Mouse (Mus musculus) heart, embryonic 12.5 days (tissue): ENCODE measurements around the gene Cacna1i. TPM values are rescaled to one million over a fixed set of nuclear protein-coding genes. Genes with fewer than 3 reads are reported as not detected.

Experiments
- ATAC-seq: fragments of 200-750 bp; cut with Nextera tagmentation; 2 replicates; pipeline ENCODE4 v1.8.0; 2017; ENCODE audit warnings: moderate TSS enrichment, moderate library complexity; ENCODE audit not compliant: insufficient number of reproducible peaks, low FRiP score
- H3K27ac ChIP-seq: fragments of 300-500 bp; sonication (generic); 2 replicates; pipeline ENCODE4 v1.5.1; 2016; ENCODE audit warnings: mild to moderate bottlenecking, moderate library complexity; ENCODE audit not compliant: poor library complexity, severe bottlenecking
- H3K27me3 ChIP-seq: fragments of 300-500 bp; sonication (generic); replicated peaks from 2 replicates; pipeline ENCODE4 v1.6.1; 2016; ENCODE audit warnings: mild to moderate bottlenecking, moderate library complexity
- H3K36me3 ChIP-seq: fragments of 300-500 bp; sonication (generic); 2 replicates; pipeline ENCODE4 v1.6.1; 2016; ENCODE audit warnings: mild to moderate bottlenecking, moderate library complexity
- H3K4me1 ChIP-seq: fragments of 300-500 bp; sonication (generic); replicated peaks from 2 replicates; pipeline ENCODE4 v1.6.1; 2016; ENCODE audit warnings: mild to moderate bottlenecking
- H3K4me2 ChIP-seq: fragments of 300-500 bp; sonication (generic); 2 replicates; pipeline ENCODE4 v1.6.1; 2016; ENCODE audit warnings: mild to moderate bottlenecking, moderate library complexity
- H3K4me3 ChIP-seq: fragments of 300-500 bp; sonication (generic); 2 replicates; pipeline ENCODE4 v1.5.1; 2016; ENCODE audit warnings: mild to moderate bottlenecking
- H3K9ac ChIP-seq: fragments of 300-500 bp; sonication (generic); 2 replicates; pipeline ENCODE4 v1.6.1; 2016; ENCODE audit warnings: mild to moderate bottlenecking, moderate library complexity
- H3K9me3 ChIP-seq: fragments of 300-500 bp; sonication (generic); replicated peaks from 2 replicates; pipeline ENCODE4 v1.6.1; 2016; ENCODE audit warnings: mild to moderate bottlenecking, moderate library complexity
- WGBS: fragments of 180-500 bp; shearing (Covaris S2); methylation state at CpG from one replicate; pipeline ENCODE4 v1.1.7; 2016; 5-methylcytosine and 5-hydroxymethylcytosine counted together
- polyA plus RNA-seq: library from polyadenylated mRNA; unstranded; fragments of >200 nt; fragmentation: Nextera tagmentation; extraction: Ambion mirVana; gene quantifications from 2 replicates; pipeline ENCODE4 v1.2.1, GENCODE M21; 2016

Gene Cacna1i
- polyA plus RNA-seq, 1 experiment from 2014 or later, result not detected

DNA sequence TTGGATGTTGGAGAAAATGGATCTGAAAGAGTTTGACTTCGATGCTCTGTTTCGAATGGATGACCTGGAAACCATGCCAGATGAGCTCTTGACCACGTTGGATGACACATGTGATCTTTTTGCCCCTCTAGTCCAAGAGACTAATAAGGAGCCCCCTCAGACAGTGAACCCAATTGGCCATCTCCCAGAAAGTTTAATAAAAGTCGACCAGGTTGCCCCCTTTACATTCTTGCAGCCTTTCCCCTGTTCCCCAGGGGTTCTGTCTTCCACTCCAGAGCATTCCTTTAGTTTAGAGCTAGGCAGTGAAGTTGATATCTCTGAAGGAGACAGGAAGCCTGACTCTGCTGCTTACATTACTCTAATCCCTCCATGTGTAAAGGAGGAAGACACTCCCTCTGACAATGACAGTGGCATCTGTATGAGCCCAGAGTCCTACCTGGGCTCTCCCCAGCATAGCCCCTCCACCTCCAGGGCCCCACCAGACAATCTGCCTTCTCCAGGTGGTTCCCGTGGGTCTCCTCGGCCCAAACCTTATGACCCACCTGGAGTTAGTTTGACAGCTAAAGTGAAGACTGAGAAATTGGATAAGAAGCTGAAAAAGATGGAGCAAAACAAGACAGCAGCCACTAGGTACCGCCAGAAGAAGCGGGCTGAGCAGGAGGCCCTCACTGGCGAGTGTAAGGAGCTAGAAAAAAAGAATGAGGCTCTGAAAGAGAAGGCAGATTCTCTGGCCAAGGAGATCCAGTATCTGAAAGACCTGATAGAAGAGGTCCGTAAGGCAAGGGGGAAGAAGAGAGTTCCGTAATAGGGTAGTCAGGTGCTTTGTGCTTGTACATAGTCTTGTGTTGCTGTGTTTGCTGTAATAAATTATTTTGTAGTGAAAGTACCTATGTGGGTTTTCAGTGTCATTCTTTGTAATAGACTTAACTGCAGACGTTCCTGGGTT, 30.1 kb upstream of the Cacna1i start:
- Histone ChIP-seq H3K4me1 (peaks cover 41% of the 10 kb centered on the region), H3K9me3 (no peaks in the 10 kb centered on the region), H3K36me3 (peaks cover 40% of the 10 kb centered on the region), H3K27ac (peak overlapping the region; percentile 99), H3K27me3 (no peaks in the 10 kb centered on the region), H3K4me2 (peak overlapping the region; percentile 95), H3K4me3 (peak overlapping the region; percentile 94), H3K9ac (peak overlapping the region; percentile 100)
- WGBS, result 53% methylated on average over 12 of the region's 12 CpGs
- no peak for ATAC-seq

GRCm38 (mm10) chr15:80257602-80258239, 29.3 kb upstream of the Cacna1i start:
- peaks cover 40% of the 10 kb centered on the region for H3K36me3 ChIP-seq
- peak overlapping the region; percentile 100 for H3K9ac ChIP-seq
- WGBS, result 24% methylated on average over 4 of the region's 4 CpGs
- ATAC-seq, result no peak
- H3K4me1 ChIP-seq, result peaks cover 44% of the 10 kb centered on the region
- peak overlapping the region; percentile 99 for H3K27ac ChIP-seq
- H3K4me2 ChIP-seq, result peak overlapping the region; percentile 95
- no peaks in the 10 kb centered on the region for H3K9me3 ChIP-seq
- H3K27me3 ChIP-seq, result no peaks in the 10 kb centered on the region
- peak overlapping the region; percentile 94 for H3K4me3 ChIP-seq

DNA sequence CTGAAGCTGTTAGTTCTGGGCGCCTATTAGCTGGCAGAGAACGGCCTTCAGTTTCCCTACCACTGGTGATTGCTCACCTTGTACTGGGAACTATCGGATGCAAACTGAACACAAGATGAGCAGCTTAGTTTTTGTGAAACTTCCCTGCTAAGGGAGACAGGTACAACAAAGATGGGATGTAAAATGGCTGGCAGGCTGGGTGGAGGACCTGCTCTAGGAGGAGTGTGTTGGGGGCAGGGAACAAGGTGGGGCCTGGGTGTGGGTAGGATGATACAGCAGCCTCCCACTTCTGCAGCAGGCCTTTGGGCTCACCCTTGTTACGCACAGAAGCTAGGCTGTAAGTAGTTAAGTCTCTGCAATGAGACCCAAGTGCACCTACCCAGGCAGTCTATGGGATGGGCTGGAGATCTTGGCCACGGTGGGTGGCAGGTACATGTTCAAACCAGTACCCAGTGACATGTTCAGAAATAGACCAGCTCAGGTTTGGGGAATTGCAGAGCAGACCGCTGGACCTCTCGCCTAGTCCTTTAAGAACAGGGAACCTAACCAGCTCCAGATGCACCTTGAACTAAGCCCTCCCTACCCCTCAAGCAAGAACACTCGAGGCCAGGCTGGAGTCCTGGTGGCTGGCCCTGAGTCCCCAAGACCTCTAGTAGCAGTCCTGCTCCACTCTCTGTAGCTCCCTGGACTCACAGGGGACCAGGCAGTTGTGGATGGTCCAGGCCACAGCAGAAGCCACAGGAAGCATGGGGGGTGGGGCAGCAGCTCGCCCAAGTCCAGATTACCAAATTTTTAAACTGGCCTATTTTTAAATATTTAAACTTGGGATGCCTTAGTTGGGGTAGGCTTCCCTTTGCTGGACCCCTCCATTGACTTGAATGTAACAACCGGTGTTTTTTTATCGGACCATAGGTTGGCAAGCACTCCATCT, 28.5 kb upstream of the Cacna1i start:
- H3K4me3 ChIP-seq, result 0 out of 2 replicates have a peak overlapping the region, but pooled peaks have one; percentile 94
- ATAC-seq, result peak; percentile 63
- 0 out of 2 replicates have a peak overlapping the region, but pooled peaks have one; percentile 25 for H3K9ac ChIP-seq
- peaks cover 48% of the 10 kb centered on the region for H3K4me1 ChIP-seq
- H3K27ac ChIP-seq, result peak overlapping the region; percentile 99
- H3K27me3 ChIP-seq, result no peaks in the 10 kb centered on the region
- peak overlapping the region; percentile 95 for H3K4me2 ChIP-seq
- peaks cover 40% of the 10 kb centered on the region for H3K36me3 ChIP-seq
- H3K9me3 ChIP-seq, result no peaks in the 10 kb centered on the region
- 50% methylated on average over 11 of the region's 11 CpGs for WGBS

DNA sequence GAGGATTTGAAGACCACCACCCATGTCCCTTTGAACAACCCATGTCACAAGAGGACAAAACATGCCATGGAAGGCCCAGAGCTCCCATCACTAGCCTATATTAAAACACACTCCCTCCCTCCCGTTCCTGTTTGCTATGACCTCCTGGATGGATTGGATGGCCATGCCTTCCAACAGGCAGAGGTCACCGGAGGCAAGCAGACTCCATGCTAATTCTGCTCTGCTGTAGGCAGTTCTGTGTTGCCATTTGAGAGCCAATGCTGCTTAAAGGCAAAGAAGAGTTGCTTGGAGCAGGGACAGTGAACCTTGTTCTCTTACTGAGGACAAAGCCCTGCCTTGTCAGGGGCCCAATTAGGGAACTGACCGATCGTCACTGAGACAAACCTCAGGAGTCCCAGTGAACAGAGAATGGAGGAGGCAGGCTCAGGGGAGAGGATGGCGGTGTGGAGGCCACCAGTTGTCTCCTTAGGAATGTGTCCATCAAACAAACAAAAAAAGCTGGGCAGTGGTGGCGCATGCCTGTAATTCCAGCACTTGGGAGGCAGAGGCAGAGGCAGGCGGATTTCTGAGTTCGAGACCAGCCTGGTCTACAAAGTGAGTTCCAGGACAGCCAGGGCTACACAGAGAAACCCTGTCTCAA, 27.5 kb upstream of the Cacna1i start:
- Histone ChIP-seq H3K27ac (peak overlapping the region; percentile 99), H3K27me3 (no peaks in the 10 kb centered on the region), H3K4me3 (no peak overlapping the region), H3K4me2 (no peak overlapping the region), H3K4me1 (peaks cover 40% of the 10 kb centered on the region), H3K9ac (0 out of 2 replicates have a peak overlapping the region, but pooled peaks have one; percentile 40), H3K36me3 (peaks cover 40% of the 10 kb centered on the region), H3K9me3 (no peaks in the 10 kb centered on the region)
- 78% methylated on average over 8 of the region's 8 CpGs for WGBS
- no peak for ATAC-seq

DNA sequence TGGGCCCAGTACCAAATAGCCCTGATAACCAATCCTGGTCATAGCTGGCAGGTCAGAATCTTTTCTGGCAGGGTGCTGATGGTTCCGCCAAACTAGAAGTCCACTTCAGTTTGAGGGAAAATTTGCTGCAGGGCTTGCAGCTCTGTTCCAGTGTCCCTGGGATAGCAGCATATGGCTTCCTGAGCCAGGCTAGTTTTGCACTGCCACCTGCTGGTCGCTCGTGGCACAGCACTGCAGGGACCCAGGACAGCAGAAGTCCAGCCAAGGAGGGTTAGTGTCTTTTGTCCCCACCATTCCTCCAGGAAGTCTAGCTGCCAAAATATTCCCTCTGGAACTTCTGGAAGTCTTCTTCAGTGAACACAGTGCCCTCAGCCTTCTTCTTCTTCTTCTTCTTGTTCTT, 26.4 kb upstream of the Cacna1i start:
- H3K27me3 ChIP-seq, result no peaks in the 10 kb centered on the region
- ATAC-seq, result no peak
- no peaks in the 10 kb centered on the region for H3K9me3 ChIP-seq
- peaks cover 41% of the 10 kb centered on the region for H3K4me1 ChIP-seq
- WGBS, result 11% methylated on average over 3 of the region's 3 CpGs
- no peak overlapping the region for H3K27ac ChIP-seq
- no peak overlapping the region for H3K9ac ChIP-seq
- peaks cover 40% of the 10 kb centered on the region for H3K36me3 ChIP-seq
- no peak overlapping the region for H3K4me3 ChIP-seq
- H3K4me2 ChIP-seq, result no peak overlapping the region

DNA sequence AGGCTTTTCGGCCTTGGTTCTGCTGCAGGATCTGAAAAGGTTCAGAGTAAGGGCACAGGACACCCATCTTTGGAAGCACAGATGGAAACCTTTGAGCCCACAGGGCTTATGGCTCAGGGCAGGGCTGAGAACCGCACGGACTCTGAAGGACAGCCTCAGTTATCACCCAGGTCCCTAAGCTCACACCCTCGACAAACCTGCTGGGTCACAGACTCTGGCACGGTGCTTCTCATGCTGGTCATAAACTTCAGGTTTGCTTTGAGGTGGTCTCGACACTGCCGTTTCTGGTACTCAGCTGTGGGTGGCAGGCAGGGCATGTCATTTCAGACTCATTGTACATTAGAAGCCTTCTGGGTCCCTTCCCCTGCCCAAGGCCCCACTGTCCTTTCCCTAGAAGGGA, 25.9 kb upstream of the Cacna1i start:
- Histone ChIP-seq H3K27me3 (no peaks in the 10 kb centered on the region), H3K4me3 (no peak overlapping the region), H3K4me1 (peaks cover 41% of the 10 kb centered on the region), H3K27ac (no peak overlapping the region), H3K4me2 (no peak overlapping the region), H3K36me3 (peaks cover 39% of the 10 kb centered on the region), H3K9ac (no peak overlapping the region), H3K9me3 (no peaks in the 10 kb centered on the region)
- ATAC-seq, result no peak
- WGBS, result 84% methylated on average over 7 of the region's 7 CpGs

DNA sequence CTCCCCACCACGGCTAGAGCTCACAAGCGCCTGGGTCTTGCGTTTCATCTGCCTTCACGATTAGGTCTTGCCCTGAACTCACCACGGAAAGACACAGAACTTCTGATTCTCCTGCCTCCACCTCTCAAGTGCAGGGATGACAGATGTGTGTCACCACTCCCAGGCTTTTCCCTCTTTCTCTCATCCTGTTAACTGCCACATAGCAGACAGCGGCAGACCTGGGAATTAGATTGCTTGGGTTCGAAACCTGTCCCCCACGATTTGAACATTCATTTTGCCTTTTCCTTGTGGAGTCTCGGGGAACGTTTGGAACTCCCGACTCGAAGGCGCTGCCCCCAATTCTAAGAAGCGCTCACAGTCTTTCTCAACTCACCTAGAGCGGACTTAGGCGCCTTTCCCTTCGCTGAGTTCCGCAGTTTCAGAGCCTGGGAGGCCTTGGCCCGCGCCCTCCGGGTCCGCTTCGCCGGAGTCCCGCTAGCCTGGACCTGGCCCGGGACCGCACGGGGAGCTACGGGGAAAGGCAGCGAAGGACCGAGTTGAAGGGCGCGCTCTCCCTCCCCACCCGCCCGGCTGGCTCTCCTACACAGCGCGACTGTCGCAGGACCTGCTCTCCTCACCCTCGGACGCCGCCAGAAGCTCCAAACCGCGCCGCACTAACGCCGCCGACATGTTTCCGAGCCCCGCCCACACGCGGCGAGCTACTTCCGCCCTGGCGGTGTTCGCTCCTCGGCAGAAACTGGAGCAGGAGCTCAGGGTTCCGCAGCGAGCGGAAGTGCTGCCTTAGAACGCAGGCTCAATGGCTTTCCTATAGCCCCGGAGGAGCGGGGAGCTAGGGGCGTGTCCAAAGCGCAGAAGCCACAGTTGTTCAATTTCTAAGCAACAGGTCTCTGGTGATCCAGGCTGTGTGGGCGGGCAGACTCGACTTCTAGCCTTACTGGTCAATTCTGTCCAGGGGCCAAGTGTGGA, 23.1 kb upstream of the Cacna1i start, which contains the start of gene Rps19bp1:
Gene Rps19bp1 (minus strand): TSS at position 706 of the 966 bp plus-strand sequence.
- Histone ChIP-seq H3K4me2 (peak within 1 kb of the TSS; percentile 81), H3K36me3 (peaks cover 16% of the 10 kb centered on the region), H3K27ac (0 out of 2 replicates have a peak within 1 kb of the TSS, but pooled peaks have one; percentile 26), H3K4me1 (peaks cover 23% of the 10 kb centered on the region), H3K4me3 (peak within 1 kb of the TSS; percentile 90), H3K9me3 (no peaks in the 10 kb centered on the region), H3K9ac (peak within 1 kb of the TSS; percentile 94), H3K27me3 (0 out of 2 replicates have a peak, but pooled peaks cover 5% of the 10 kb centered on the region)
- WGBS, result under 1% methylated on average over 66 of the region's 66 CpGs
- peak; percentile 90 for ATAC-seq

DNA sequence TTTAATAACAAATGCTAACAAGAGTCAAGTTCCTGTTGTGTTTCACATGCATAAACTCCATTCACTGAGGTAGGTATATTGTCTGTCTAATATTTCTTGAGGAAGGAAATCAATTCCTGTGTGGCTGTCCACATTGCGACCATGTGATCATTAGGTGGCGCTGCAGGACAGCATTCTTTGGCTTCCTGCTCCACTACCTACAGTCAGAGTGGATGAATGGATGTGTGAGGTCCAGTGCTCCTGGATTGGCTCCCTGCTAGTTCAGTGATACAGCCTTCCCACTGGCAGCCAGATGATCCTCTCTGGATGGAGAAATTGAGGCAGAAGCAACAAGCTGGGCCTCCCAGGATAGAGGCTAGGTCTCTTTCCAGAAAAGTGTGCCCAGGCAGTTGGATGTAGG, 20.8 kb upstream of the Cacna1i start:
- Histone ChIP-seq H3K9me3 (peaks cover 12% of the 10 kb centered on the region), H3K27ac (no peak overlapping the region), H3K36me3 (no peaks in the 10 kb centered on the region), H3K9ac (no peak overlapping the region), H3K4me2 (no peak overlapping the region), H3K4me3 (no peak overlapping the region), H3K4me1 (peaks cover 18% of the 10 kb centered on the region), H3K27me3 (0 out of 2 replicates have a peak, but pooled peaks cover 5% of the 10 kb centered on the region)
- 0% methylated on average over 2 of the region's 2 CpGs for WGBS
- ATAC-seq, result no peak

DNA sequence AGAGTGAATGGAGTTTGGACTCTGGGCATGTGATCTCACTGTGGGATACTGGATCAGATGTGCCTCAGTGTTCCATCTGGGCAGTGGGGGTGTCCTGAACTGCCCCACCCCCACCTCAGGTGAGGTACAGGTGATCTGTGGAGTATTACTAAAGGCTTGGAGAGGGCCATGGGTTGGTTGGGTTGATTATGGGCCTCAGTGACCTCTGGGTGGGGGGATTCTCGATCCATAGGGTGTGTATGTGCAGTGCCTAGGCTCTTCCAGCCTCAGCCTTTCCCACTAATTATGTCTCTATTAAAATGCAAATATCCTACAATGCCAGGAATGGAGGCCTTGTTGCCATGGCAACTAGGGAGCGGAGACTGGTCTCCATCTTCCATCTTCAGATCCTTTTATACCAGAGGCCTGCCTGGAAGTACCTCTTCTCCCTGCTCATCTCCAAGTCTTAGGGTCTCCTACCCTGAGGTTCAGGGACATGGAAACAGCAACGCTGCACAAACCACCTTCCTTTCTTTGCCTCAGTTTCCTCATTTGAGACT, 15.1 kb upstream of the Cacna1i start:
- no peaks in the 10 kb centered on the region for H3K36me3 ChIP-seq
- H3K27me3 ChIP-seq, result peaks cover 28% of the 10 kb centered on the region
- no peaks in the 10 kb centered on the region for H3K4me1 ChIP-seq
- H3K4me2 ChIP-seq, result no peak overlapping the region
- no peak overlapping the region for H3K4me3 ChIP-seq
- 71% methylated on average over 3 of the region's 3 CpGs for WGBS
- no peak for ATAC-seq
- peaks cover 12% of the 10 kb centered on the region for H3K9me3 ChIP-seq
- H3K9ac ChIP-seq, result no peak overlapping the region
- H3K27ac ChIP-seq, result no peak overlapping the region
